Mouse (Mus musculus) MEL (cell line): ENCODE measurements around the gene Dap. TPM values are rescaled to one million over a fixed set of nuclear protein-coding genes. Genes with fewer than 3 reads are reported as not detected.

Experiments used
- DNase-seq: peaks from one replicate; pipeline ENCODE4 v3.0.0; 2011; ENCODE audit warnings: low read depth, low spot score
- H3K27ac ChIP-seq: 2 replicates; pipeline ENCODE4 v1.5.1; 2012; ENCODE audit warnings: low read depth, mild to moderate bottlenecking, control low read depth, low read length, moderate library complexity; ENCODE audit not compliant: control insufficient read depth
- H3K27me3 ChIP-seq, 2 experiments: fragments of 150-350 bp in 1 of 2; sonication (generic) in 1 of 2; 2 replicates each; pipeline ENCODE4 v1.6.1; 2012; ENCODE audit warnings: low read length in 2 of 2, mild to moderate bottlenecking in 2 of 2, improper control_type of control experiment in 1 of 2, moderate library complexity in 1 of 2; ENCODE audit not compliant: insufficient read depth in 2 of 2, control insufficient read depth in 1 of 2
- H3K36me3 ChIP-seq, 2 experiments: 2 replicates each; pipeline ENCODE4 v1.6.1; 2012 to 2014; ENCODE audit warnings: low read length in 2 of 2, improper control_type of control experiment in 1 of 2, inconsistent platforms in 1 of 2, mild to moderate bottlenecking in 1 of 2; ENCODE audit not compliant: insufficient read depth in 2 of 2, control insufficient read depth in 1 of 2
- H3K4me1 ChIP-seq, 2 experiments: fragments of 150-350 bp in 1 of 2; sonication (generic) in 1 of 2; 2 replicates each; pipeline ENCODE4 v1.6.1; 2012; ENCODE audit warnings: low read length in 2 of 2, improper control_type of control experiment in 1 of 2, mild to moderate bottlenecking in 1 of 2; ENCODE audit not compliant: insufficient read depth in 2 of 2, control insufficient read depth in 1 of 2
- H3K4me3 ChIP-seq, 2 experiments: fragments of 150-350 bp in 1 of 2; sonication (generic) in 1 of 2; 2 replicates each; pipeline ENCODE4 v1.5.1; 2012; ENCODE audit warnings: low read depth in 2 of 2, low read length in 2 of 2, mild to moderate bottlenecking in 2 of 2, moderate library complexity in 2 of 2, control low read depth in 1 of 2, improper control_type of control experiment in 1 of 2; ENCODE audit not compliant: control insufficient read depth in 1 of 2, insufficient read depth in 1 of 2
- H3K79me2 ChIP-seq: 2 replicates; pipeline ENCODE4 v1.6.1; 2012; ENCODE audit warnings: mild to moderate bottlenecking, low read length, moderate library complexity; ENCODE audit not compliant: control insufficient read depth, poor library complexity, insufficient read depth
- H3K9ac ChIP-seq: 2 replicates; pipeline ENCODE4 v1.6.1; 2012; ENCODE audit warnings: low read depth, mild to moderate bottlenecking, control low read depth, low read length, moderate library complexity; ENCODE audit not compliant: control insufficient read depth, poor library complexity, severe bottlenecking
- H3K9me3 ChIP-seq: fragments of 150-350 bp; sonication (generic); replicated peaks from 2 replicates; pipeline ENCODE4 v1.6.1; 2012; ENCODE audit warnings: mild to moderate bottlenecking, low read length, improper control_type of control experiment, moderate library complexity; ENCODE audit not compliant: insufficient read depth
- ELF1 ChIP-seq: IDR thresholded peaks from 2 replicates; pipeline ENCODE4 v1.6.1; 2014; ENCODE audit warnings: low read depth, mild to moderate bottlenecking, inconsistent platforms, low read length, improper control_type of control experiment, moderate library complexity
- EP300 ChIP-seq, 2 experiments: IDR thresholded peaks; 2 replicates each; pipeline ENCODE4 v1.6.1; 2011; ENCODE audit warnings: improper control_type of control experiment in 2 of 2, low read length in 2 of 2, low read depth in 1 of 2, mild to moderate bottlenecking in 1 of 2
- ETS1 ChIP-seq: IDR thresholded peaks from 2 replicates; pipeline ENCODE4 v1.6.1; 2012; ENCODE audit warnings: low read depth, mild to moderate bottlenecking, inconsistent platforms, low read length, improper control_type of control experiment, moderate library complexity
- GABPA ChIP-seq: IDR thresholded peaks from 2 replicates; pipeline ENCODE4 v1.6.1; 2012; ENCODE audit warnings: low read depth, mild to moderate bottlenecking, inconsistent platforms, low read length, improper control_type of control experiment, moderate library complexity
- HCFC1 ChIP-seq: IDR thresholded peaks from 2 replicates; pipeline ENCODE4 v1.6.1; 2012; ENCODE audit warnings: low read depth, mild to moderate bottlenecking, inconsistent platforms, low read length, improper control_type of control experiment, moderate library complexity
- JUND ChIP-seq: IDR thresholded peaks from 2 replicates; pipeline ENCODE4 v1.6.1; 2011; ENCODE audit warnings: low read depth, mild to moderate bottlenecking, improper control_type of control experiment, low read length
- MAX ChIP-seq: IDR thresholded peaks from 2 replicates; pipeline ENCODE4 v1.6.1; 2011; ENCODE audit warnings: low read length, improper control_type of control experiment
- MEF2A ChIP-seq: IDR thresholded peaks from 2 replicates; pipeline ENCODE4 v1.6.1; 2014; ENCODE audit warnings: low read depth, mild to moderate bottlenecking, inconsistent platforms, low read length, improper control_type of control experiment; ENCODE audit not compliant: poor library complexity, insufficient replicate concordance, severe bottlenecking; ENCODE audit errors: extremely low read depth
- MXI1 ChIP-seq: IDR thresholded peaks from 2 replicates; pipeline ENCODE4 v1.6.1; 2011; ENCODE audit warnings: mild to moderate bottlenecking, low read depth, low read length, improper control_type of control experiment
- POLR2AphosphoS2 ChIP-seq: IDR thresholded peaks from 2 replicates; pipeline ENCODE4 v1.6.1; 2011; ENCODE audit warnings: low read length, improper control_type of control experiment
- POLR2AphosphoS5 ChIP-seq: IDR thresholded peaks from 2 replicates; pipeline ENCODE4 v1.6.1; 2012; ENCODE audit warnings: low read depth, borderline replicate concordance, mild to moderate bottlenecking, inconsistent platforms, low read length, moderate library complexity, mixed read lengths
- RAD21 ChIP-seq: IDR thresholded peaks from 2 replicates; pipeline ENCODE4 v1.6.1; 2011; ENCODE audit warnings: mild to moderate bottlenecking, low read depth, low read length, improper control_type of control experiment
- RCOR1 ChIP-seq: IDR thresholded peaks from 2 replicates; pipeline ENCODE4 v1.6.1; 2012; ENCODE audit warnings: low read depth, mild to moderate bottlenecking, inconsistent platforms, low read length, improper control_type of control experiment
- TBP ChIP-seq: IDR thresholded peaks from 2 replicates; pipeline ENCODE4 v1.8.0; 2011; ENCODE audit warnings: low read depth, low read length, improper control_type of control experiment
- TCF12 ChIP-seq: IDR thresholded peaks from 2 replicates; pipeline ENCODE4 v1.6.1; 2014; ENCODE audit warnings: low read depth, mild to moderate bottlenecking, inconsistent platforms, low read length, improper control_type of control experiment, moderate library complexity
- polyA plus RNA-seq, 2 experiments: library from polyadenylated mRNA; stranded (reverse) in 1 of 2; unstranded in 1 of 2; fragments of >175 nt in 1 of 2; fragments of >200 nt in 1 of 2; gene quantifications; 2 replicates each; pipeline versions ENCODE4 v1.2.1 to v1.2.4; 2012; ENCODE audit warnings: low replicate concordance in 2 of 2, low read depth in 1 of 2; ENCODE audit not compliant: insufficient read length in 2 of 2, insufficient read depth in 1 of 2, missing spikeins in 1 of 2
- total RNA-seq: library from RNA; depleted of rRNA; stranded (reverse); fragments of 300-350 nt; gene quantifications from 2 replicates; pipeline ENCODE4 v1.2.3, GENCODE M21; 2012

Dap gene
- total and polyA plus RNA-seq, 3 experiments, result 17.8 to 72.6 TPM; not detected in 1

GRCm38 (mm10) chr15:31224135-31224761, at the start of gene Dap (continued):
- TF ChIP-seq JUND, result no peak
- peak; percentile 67 for TF ChIP-seq HCFC1
- no peak for TF ChIP-seq POLR2AphosphoS5
- TF ChIP-seq, all 39 proteins: peak for 12

- no peaks in the 10 kb centered on the region for H3K79me2 ChIP-seq
- no peaks in the 10 kb centered on the region for H3K36me3 ChIP-seq
- H3K4me3 ChIP-seq, result no peak overlapping the region
- H3K9ac ChIP-seq, result no peak overlapping the region
- no peaks in the 10 kb centered on the region; a peak in 1 of 4 replicates for H3K27me3 ChIP-seq
- H3K9me3 ChIP-seq, result no peaks in the 10 kb centered on the region
- no peak for DNase-seq
- no peak for TF ChIP-seq MEF2A
- TF ChIP-seq TBP, result no peak
- no peak for TF ChIP-seq TCF12
- no peak for TF ChIP-seq POLR2AphosphoS2
- TF ChIP-seq, all 39 proteins: peak for 0
- no peaks in the 10 kb centered on the region for H3K4me1 ChIP-seq
- no peak overlapping the region for H3K27ac ChIP-seq
These were observed 47.5 kb upstream of the Dap start for GRCm38 (mm10) chr15:31176566-31176965.

- no peaks in the 10 kb centered on the region for H3K9me3 ChIP-seq
These were observed 39.3 kb upstream of the Dap start for GRCm38 (mm10) chr15:31184651-31185443.

More at GRCm38 (mm10) chr15:31184651-31185443, 39.3 kb upstream of the Dap start:
- no peaks in the 10 kb centered on the region for H3K4me1 ChIP-seq
- H3K36me3 ChIP-seq, result no peaks in the 10 kb centered on the region
- no peaks in the 10 kb centered on the region for H3K27me3 ChIP-seq
- no peak for DNase-seq
- no peak overlapping the region for H3K4me3 ChIP-seq
- no peak overlapping the region for H3K9ac ChIP-seq
- H3K27ac ChIP-seq, result no peak overlapping the region
- H3K79me2 ChIP-seq, result no peaks in the 10 kb centered on the region
- TF ChIP-seq RAD21 (no peak), EP300 (IDR thresholded peaks at IDR 0.05; ENCODE audit: low read depth in 1 of 2, low read length in 2 of 2) (no peak), HCFC1 (no peak), MAX (no peak), MXI1 (no peak), TBP (no peak), JUND (no peak), ETS1 (no peak), GABPA (no peak), ELF1 (no peak), RCOR1 (no peak)
